Comparison of ENCODE assay signal across 14 mouse cellular contexts in genomic region chr11:44925806-44926525, GRCm38 (mm10).
A peak's percentile ranks its signal among the peaks of the same experiment; 100 is the strongest.
DNase-seq lines count a peak whose midpoint lies in the region; ATAC-seq lines count a peak whose summit lies in the region.
"Had no signal": no experiment of that assay in that cellular context is flagged by ENCODE, and none has a peak within 500 bp of the region (broad histone marks: within the 10 kb centered on the region; RNA-seq: fewer than 3 reads in every experiment).

No protein-coding gene starts in this region.

- H3K9me3 ChIP-seq in heart, embryonic 10.5 days, result no peaks in the 10 kb centered on the region
- H3K9me3 ChIP-seq in neural tube, embryonic 15.5 days (replicated peaks), result no peaks in the 10 kb centered on the region
- H3K9me3 ChIP-seq: liver, embryonic 13.5 days had no signal

- no peaks in the 10 kb centered on the region for H3K36me3 ChIP-seq in heart, embryonic 10.5 days
- no peaks in the 10 kb centered on the region for H3K36me3 ChIP-seq in neural tube, embryonic 15.5 days
- 0 out of 2 replicates have a peak, but pooled peaks cover 5% of the 10 kb centered on the region for H3K36me3 ChIP-seq in splenic B cell, adult 2 months (ENCODE audit: control insufficient read depth, insufficient read depth, low read length, poor library complexity, severe bottlenecking)
- H3K36me3 ChIP-seq: liver, embryonic 13.5 days had no signal

- no peaks in the 10 kb centered on the region for H3K27me3 ChIP-seq in heart, embryonic 10.5 days (ENCODE audit: insufficient read depth, poor library complexity, severe bottlenecking)
- no peaks in the 10 kb centered on the region for H3K27me3 ChIP-seq in neural tube, embryonic 15.5 days (replicated peaks)
- H3K27me3 ChIP-seq in splenic B cell, adult 2 months (ENCODE audit: control insufficient read depth, insufficient read depth, low read length, poor library complexity, severe bottlenecking), result peaks cover 2% of the 10 kb centered on the region; the same call in 1 of the 2 replicates
- H3K27me3 ChIP-seq: liver, embryonic 13.5 days had no signal

- no peak overlapping the region for H3K9ac ChIP-seq in neural tube, embryonic 15.5 days (replicated peaks)
- H3K9ac ChIP-seq: liver, embryonic 13.5 days had no signal

- no peak overlapping the region for H3K4me2 ChIP-seq in neural tube, embryonic 15.5 days
- H3K4me2 ChIP-seq: liver, embryonic 13.5 days had no signal

- no peak overlapping the region for H3K4me3 ChIP-seq in heart, embryonic 10.5 days
- H3K4me3 ChIP-seq in neural tube, embryonic 15.5 days (replicated peaks), result no peak overlapping the region
- H3K4me3 ChIP-seq: liver, embryonic 13.5 days had no signal

- no peak overlapping the region for H3K27ac ChIP-seq in heart, embryonic 10.5 days
- peak overlapping the region; percentile 45; the same call in 1 of the 2 replicates for H3K27ac ChIP-seq in neural tube, embryonic 15.5 days (replicated peaks)
- H3K27ac ChIP-seq: liver, embryonic 13.5 days had no signal

- 85% methylated on average over 12 of the region's 12 CpGs for WGBS in heart, embryonic 10.5 days
- WGBS in neural tube, embryonic 15.5 days, result 72% methylated on average over 12 of the region's 12 CpGs

- peak; percentile 63 to 80 for DNase-seq in heart, adult 18-20 months
- DNase-seq in heart, embryonic 10.5 days (ENCODE audit: low spot score), result no peak
- no peak for DNase-seq in neural tube, embryonic 10.5 days (ENCODE audit: extremely low spot score, low spot score)
- peak; percentile 54 for DNase-seq in gastrocnemius, postnatal 25 days
- DNase-seq in splenic B cell, adult 2 months (ENCODE audit: low read depth, low spot score), result peak; percentile 17
- no peak for DNase-seq in right cerebral cortex, postnatal 14 days
- DNase-seq in urinary bladder, postnatal 4 days (ENCODE audit: low spot score in 2 of 2), result no peak
- DNase-seq: cerebellum, adult 9-10 months; liver, embryonic 13.5 days; lung, postnatal 10 days; right cerebral cortex, postnatal 25 days; thymus, postnatal 36 days had no signal

- peaks cover 13% of the 10 kb centered on the region for H3K4me1 ChIP-seq in heart, embryonic 10.5 days
- peaks cover 17% of the 10 kb centered on the region; the same call in 1 of the 2 replicates for H3K4me1 ChIP-seq in neural tube, embryonic 15.5 days
- H3K4me1 ChIP-seq: liver, embryonic 13.5 days had no signal

- no peak for ATAC-seq in neural tube, embryonic 15.5 days (ENCODE audit: low FRiP score)
- ATAC-seq: CD4-positive, CD25-positive, alpha-beta regulatory T cell, adult 4 months had no signal

Comparison
In these comparisons a context has a peak if more than half of its experiments do, and no peak if none do; other contexts are left out.
1. DNase-seq: peak in heart, adult 18-20 months (2 of 2), gastrocnemius, postnatal 25 days (single experiment) and splenic B cell, adult 2 months (single experiment); none in heart, embryonic 10.5 days (single experiment), neural tube, embryonic 10.5 days (single experiment), right cerebral cortex, postnatal 14 days (single experiment) and urinary bladder, postnatal 4 days (0 of 2).